Mouse (Mus musculus) lung, postnatal 0 days (tissue): Measurements from ENCODE around the gene Ttbk2. TPM values are rescaled to one million over a fixed set of nuclear protein-coding genes. Genes with fewer than 3 reads are reported as not detected.
A peak's percentile ranks its signal among the peaks of the same experiment; 100 is the strongest.

Source experiments
- ATAC-seq: fragments of 200-750 bp; cut with Nextera tagmentation; 2 replicates; pipeline ENCODE4 v1.8.0; 2017; ENCODE audit warnings: moderate library complexity
- DNase-seq: peaks from one replicate; pipeline ENCODE4 v3.0.0-alpha.2; 2016; ENCODE audit warnings: low spot score
- H3K27ac ChIP-seq: fragments of 300-500 bp; sonication (generic); 2 replicates; pipeline ENCODE4 v1.5.1; 2014; ENCODE audit warnings: antibody characterized with exemption, mild to moderate bottlenecking, low read length, mixed read lengths
- H3K27me3 ChIP-seq: fragments of 300-500 bp; sonication (generic); replicated peaks from 2 replicates; pipeline ENCODE4 v1.6.1; 2014; ENCODE audit warnings: low read length, mixed read lengths; ENCODE audit not compliant: insufficient read depth
- H3K36me3 ChIP-seq: fragments of 300-500 bp; sonication (generic); 2 replicates; pipeline ENCODE4 v1.6.1; 2014; ENCODE audit warnings: low read length, mixed read lengths; ENCODE audit not compliant: insufficient read depth
- H3K4me1 ChIP-seq: fragments of 300-500 bp; sonication (generic); 2 replicates; pipeline ENCODE4 v1.6.1; 2014; ENCODE audit warnings: antibody characterized with exemption, low read depth, low read length, mixed read lengths; ENCODE audit not compliant: insufficient read depth
- H3K4me2 ChIP-seq: fragments of 300-500 bp; sonication (generic); replicated peaks from 2 replicates; pipeline ENCODE4 v1.6.1; 2014; ENCODE audit warnings: low read depth, mild to moderate bottlenecking, low read length, moderate library complexity, mixed read lengths
- H3K4me3 ChIP-seq: fragments of 300-500 bp; sonication (generic); 2 replicates; pipeline ENCODE4 v1.5.1; 2014; ENCODE audit warnings: low read depth, low read length
- H3K9ac ChIP-seq: fragments of 300-500 bp; sonication (generic); replicated peaks from 2 replicates; pipeline ENCODE4 v1.6.1; 2014; ENCODE audit warnings: low read depth, mild to moderate bottlenecking
- H3K9me3 ChIP-seq: fragments of 300-500 bp; sonication (generic); 2 replicates; pipeline ENCODE4 v1.6.1; 2016; ENCODE audit warnings: low read length, mixed read lengths
- CTCF ChIP-seq: IDR thresholded peaks from 2 replicates; pipeline ENCODE4 v1.5.1; 2016; ENCODE audit warnings: antibody characterized with exemption, mild to moderate bottlenecking
- EP300 ChIP-seq: IDR thresholded peaks from 2 replicates; pipeline ENCODE4 v1.6.1; 2016; ENCODE audit warnings: antibody characterized with exemption, mild to moderate bottlenecking, control low read depth
- WGBS: fragments of 180-500 bp; shearing (Covaris S2); extraction: QIAGEN DNeasy Blood & Tissue Kit; methylation state at CpG from one replicate; pipeline ENCODE4 v1.1.7; 2014; 5-methylcytosine and 5-hydroxymethylcytosine counted together
- polyA plus RNA-seq: library from polyadenylated mRNA; unstranded; fragments of >200 nt; fragmentation: Nextera tagmentation; extraction: Ambion mirVana; gene quantifications from 2 replicates; pipeline ENCODE4 v1.2.1, GENCODE M21; 2015

Ttbk2 gene
- polyA plus RNA-seq = 1.7 and 2.1 TPM in 2 replicates

GRCm38 (mm10) chr2:120850424-120851082 lies at the start of gene Ttbk2:
Ttbk2 (minus strand) TSS chr2:120850604.
- 0 out of 2 replicates have a peak within 1 kb of the TSS, but pooled peaks have one; percentile 20 for H3K27ac ChIP-seq
- no peaks in the 10 kb centered on the region for H3K27me3 ChIP-seq
- no peak for TF ChIP-seq EP300
- peak; percentile 45 for TF ChIP-seq CTCF
- H3K36me3 ChIP-seq = no peaks in the 10 kb centered on the region
- peak within 1 kb of the TSS; percentile 90 for H3K4me3 ChIP-seq
- WGBS = under 1% methylated on average over 38 of the region's 39 CpGs
- no peaks in the 10 kb centered on the region for H3K4me1 ChIP-seq
- H3K9me3 ChIP-seq = no peaks in the 10 kb centered on the region
- H3K9ac ChIP-seq = peak within 1 kb of the TSS; percentile 54
- ATAC-seq (peak; percentile 99), DNase-seq (peak; percentile 99)
- peak within 1 kb of the TSS; percentile 89 for H3K4me2 ChIP-seq

- Histone ChIP-seq H3K4me2 (no peak overlapping the region), H3K9ac (no peak overlapping the region), H3K9me3 (no peaks in the 10 kb centered on the region), H3K4me3 (no peak overlapping the region), H3K36me3 (peaks cover 41% of the 10 kb centered on the region), H3K27me3 (no peaks in the 10 kb centered on the region), H3K27ac (no peak overlapping the region), H3K4me1 (no peaks in the 10 kb centered on the region)
- no peak for DNase-seq
- TF ChIP-seq EP300 = no peak
- no peak for TF ChIP-seq CTCF
- WGBS = 93% methylated on average over 3 of the region's 3 CpGs
- ATAC-seq = no peak
These were observed 46.0 kb upstream of the Ttbk2 start for GRCm38 (mm10) chr2:120896361-120896760.

GRCm38 (mm10) chr2:120887601-120888000 lies 37.2 kb upstream of the Ttbk2 start:
- Histone ChIP-seq H3K4me1 (no peaks in the 10 kb centered on the region), H3K9ac (no peak overlapping the region), H3K4me2 (no peak overlapping the region), H3K27ac (no peak overlapping the region), H3K36me3 (peaks cover 32% of the 10 kb centered on the region), H3K27me3 (no peaks in the 10 kb centered on the region), H3K9me3 (no peaks in the 10 kb centered on the region), H3K4me3 (no peak overlapping the region)
- ATAC-seq (peak; percentile 50), DNase-seq (peak; percentile 32)
- 40% methylated on average over 5 of the region's 5 CpGs for WGBS
- TF ChIP-seq EP300 (no peak), CTCF (no peak)

- 84% methylated on average over 2 of the region's 2 CpGs for WGBS
- Histone ChIP-seq H3K27me3 (no peaks in the 10 kb centered on the region), H3K4me2 (no peak overlapping the region), H3K4me1 (no peaks in the 10 kb centered on the region), H3K36me3 (peaks cover 39% of the 10 kb centered on the region), H3K4me3 (no peak overlapping the region), H3K9ac (no peak overlapping the region), H3K27ac (no peak overlapping the region), H3K9me3 (no peaks in the 10 kb centered on the region)
- no peak for ATAC-seq
- DNase-seq = no peak
- TF ChIP-seq CTCF = no peak
- no peak for TF ChIP-seq EP300
These were observed 22.8 kb upstream of the Ttbk2 start for GRCm38 (mm10) chr2:120873192-120873591.

GRCm38 (mm10) chr2:120871447-120872336 lies 21.3 kb upstream of the Ttbk2 start:
- WGBS = 75% methylated on average over 9 of the region's 9 CpGs
- H3K9ac ChIP-seq = no peak overlapping the region
- no peaks in the 10 kb centered on the region for H3K27me3 ChIP-seq
- TF ChIP-seq CTCF (no peak), EP300 (no peak)
- no peaks in the 10 kb centered on the region for H3K4me1 ChIP-seq
- H3K27ac ChIP-seq = peak overlapping the region; percentile 32; the same call in 1 of the 2 replicates
- peak; percentile 13 for DNase-seq
- peak; percentile 61 for ATAC-seq
- no peak overlapping the region for H3K4me2 ChIP-seq
- H3K4me3 ChIP-seq = no peak overlapping the region
- H3K9me3 ChIP-seq = no peaks in the 10 kb centered on the region
- H3K36me3 ChIP-seq = peaks cover 36% of the 10 kb centered on the region

GRCm38 (mm10) chr2:120867336-120867735 lies 16.9 kb upstream of the Ttbk2 start:
- peaks cover 32% of the 10 kb centered on the region for H3K36me3 ChIP-seq
- whole genome bisulfite sequencing = 85% methylated on average over 5 of the region's 5 CpGs
- TF ChIP-seq CTCF (no peak), EP300 (no peak)

More at GRCm38 (mm10) chr2:120867336-120867735, 16.9 kb upstream of the Ttbk2 start:
- no peak overlapping the region for H3K4me3 ChIP-seq
- H3K9me3 ChIP-seq = no peaks in the 10 kb centered on the region
- H3K4me2 ChIP-seq = no peak overlapping the region
- no peaks in the 10 kb centered on the region for H3K4me1 ChIP-seq
- H3K27me3 ChIP-seq = no peaks in the 10 kb centered on the region
- ATAC-seq (no peak), DNase-seq (no peak)
- H3K9ac ChIP-seq = no peak overlapping the region
- H3K27ac ChIP-seq = no peak overlapping the region
